Mouse (Mus musculus): ENCODE measurements around the gene Cyp4f37.
"Not testable (repeated sequence)": the region's sequence is repeated elsewhere in the genome, so short reads cannot be mapped to it uniquely, and the experiment has no call there.

Gene Cyp4f37

GRCm38 (mm10) chr17:32621018-32621417, at the start of gene Cyp4f37:
Gene Cyp4f37 (plus strand): TSS chr17:32621309.
- not testable (repeated sequence) for DNase-seq (ENCODE audit: low spot score)

- DNase-seq (ENCODE audit: low spot score): not testable (repeated sequence)
Observed at GRCm38 (mm10) chr17:32573286-32573685, 47.8 kb upstream of the Cyp4f37 start.

- no peak for DNase-seq (ENCODE audit: low spot score)
Observed at GRCm38 (mm10) chr17:32577496-32578186, 43.5 kb upstream of the Cyp4f37 start.

GRCm38 (mm10) chr17:32596494-32596893, 24.6 kb upstream of the Cyp4f37 start:
- DNase-seq (ENCODE audit: low spot score): no peak

GRCm38 (mm10) chr17:32608055-32608454, 13.1 kb upstream of the Cyp4f37 start:
- no peak for DNase-seq (ENCODE audit: low spot score)

- not testable (repeated sequence) for DNase-seq (ENCODE audit: low spot score)
Observed at GRCm38 (mm10) chr17:32610231-32610630, 10.9 kb upstream of the Cyp4f37 start.

- no peak for DNase-seq (ENCODE audit: low spot score)
Observed at GRCm38 (mm10) chr17:32610896-32611295, 10.2 kb upstream of the Cyp4f37 start.

- no peak for DNase-seq (ENCODE audit: low spot score)
Observed at GRCm38 (mm10) chr17:32612417-32612816, 8.7 kb upstream of the Cyp4f37 start.

- no peak for DNase-seq (ENCODE audit: low spot score)
Observed at GRCm38 (mm10) chr17:32617252-32617651, 3.9 kb upstream of the Cyp4f37 start.

- DNase-seq (ENCODE audit: low spot score): not testable (repeated sequence)
Observed at GRCm38 (mm10) chr17:32629726-32630125, 8.6 kb downstream of the Cyp4f37 start.

- DNase-seq (ENCODE audit: low spot score): no peak
Observed at GRCm38 (mm10) chr17:32631936-32632335, 10.8 kb downstream of the Cyp4f37 start.

GRCm38 (mm10) chr17:32634242-32634971, 13.3 kb downstream of the Cyp4f37 start:
- not testable (repeated sequence) for DNase-seq (ENCODE audit: low spot score)

- peak; percentile 56 for DNase-seq (ENCODE audit: low spot score)
Observed at GRCm38 (mm10) chr17:32634972-32635314, 13.8 kb downstream of the Cyp4f37 start.

GRCm38 (mm10) chr17:32636341-32636740, 15.2 kb downstream of the Cyp4f37 start:
- DNase-seq (ENCODE audit: low spot score): no peak

GRCm38 (mm10) chr17:32637151-32637550, 16.0 kb downstream of the Cyp4f37 start:
- DNase-seq (ENCODE audit: low spot score): no peak

- DNase-seq (ENCODE audit: low spot score): no peak
Observed at GRCm38 (mm10) chr17:32646631-32647030, 25.5 kb downstream of the Cyp4f37 start.

- no peak for DNase-seq (ENCODE audit: low spot score)
Observed at GRCm38 (mm10) chr17:32653860-32654259, 32.8 kb downstream of the Cyp4f37 start.

GRCm38 (mm10) chr17:32657041-32657440, 35.9 kb downstream of the Cyp4f37 start:
- DNase-seq (ENCODE audit: low spot score): no peak

- no peak for DNase-seq (ENCODE audit: low spot score)
Observed at GRCm38 (mm10) chr17:32658246-32658645, 37.1 kb downstream of the Cyp4f37 start.

- no peak for DNase-seq (ENCODE audit: low spot score)
Observed at GRCm38 (mm10) chr17:32658712-32659111, 37.6 kb downstream of the Cyp4f37 start, which contains the start of gene Cyp4f40. Gene Cyp4f40 (plus strand): TSS chr17:32658900.

- DNase-seq (ENCODE audit: low spot score): no peak
Observed at GRCm38 (mm10) chr17:32673976-32674375, 52.9 kb downstream of the Cyp4f37 start.

- DNase-seq (ENCODE audit: low spot score): no peak
Observed at GRCm38 (mm10) chr17:32676040-32676635, 55.0 kb downstream of the Cyp4f37 start.

- DNase-seq (ENCODE audit: low spot score): peak; percentile 48
Observed at GRCm38 (mm10) chr17:32680404-32680803, 59.3 kb downstream of the Cyp4f37 start.
